Mouse (Mus musculus): ENCODE results near the gene Pnkd.
"Not testable (repeated sequence)": the region's sequence is repeated elsewhere in the genome, so short reads cannot be mapped to it uniquely, and the experiment has no call there.

The Pnkd gene

DNA sequence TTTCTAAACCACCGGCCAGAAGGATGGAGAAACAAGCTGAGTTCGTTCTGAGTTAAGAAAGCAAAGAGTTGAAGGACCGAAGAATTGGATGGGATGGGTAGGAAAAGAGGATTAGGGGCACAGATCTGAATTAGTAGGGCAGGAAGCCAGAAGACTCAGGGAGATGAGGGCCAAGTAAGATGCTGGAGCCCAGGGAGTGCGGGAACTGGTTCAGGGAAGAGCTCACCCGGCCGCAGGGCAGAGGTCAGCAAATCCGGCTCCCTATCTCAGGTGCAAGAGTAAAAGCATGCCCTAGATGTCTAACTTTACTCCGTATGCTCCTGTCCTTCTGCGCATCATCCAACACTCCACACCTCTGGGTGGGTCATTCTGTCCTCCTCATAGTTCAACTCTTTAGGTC, 48.2 kb downstream of the Pnkd start:
- DNase-seq: peak; percentile 92

- peak; percentile 91 for DNase-seq
Observed at GRCm38 (mm10) chr1:74334607-74335006, 49.9 kb downstream of the Pnkd start.

DNA sequence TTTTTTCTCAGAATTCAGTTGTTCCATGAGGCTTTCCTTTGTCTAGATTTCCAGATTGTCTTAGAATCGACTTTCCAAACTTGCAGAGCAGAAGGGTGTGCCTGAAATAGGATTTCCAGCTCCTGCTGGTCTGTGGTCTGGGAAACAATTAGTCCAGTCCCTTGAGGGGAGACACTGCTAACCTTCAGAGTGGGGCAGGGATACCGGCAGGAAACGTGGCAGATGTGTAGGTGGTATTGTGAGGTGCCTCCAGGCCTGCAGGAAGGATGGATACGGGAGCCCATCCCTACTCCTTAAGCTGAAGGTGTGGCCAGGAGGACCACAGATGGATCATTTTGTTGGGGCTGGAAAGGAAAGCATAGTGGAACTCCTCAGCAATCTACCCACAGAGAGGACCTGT, 50.3 kb downstream of the Pnkd start:
- DNase-seq: peak; percentile 98

GRCm38 (mm10) chr1:74335436-74336170, 50.9 kb downstream of the Pnkd start:
- DNase-seq: peak; percentile 95

- no peak for DNase-seq
Observed at GRCm38 (mm10) chr1:74337241-74337771, 52.6 kb downstream of the Pnkd start.

- DNase-seq: no peak
Observed at GRCm38 (mm10) chr1:74338013-74338412, 53.3 kb downstream of the Pnkd start.

DNA sequence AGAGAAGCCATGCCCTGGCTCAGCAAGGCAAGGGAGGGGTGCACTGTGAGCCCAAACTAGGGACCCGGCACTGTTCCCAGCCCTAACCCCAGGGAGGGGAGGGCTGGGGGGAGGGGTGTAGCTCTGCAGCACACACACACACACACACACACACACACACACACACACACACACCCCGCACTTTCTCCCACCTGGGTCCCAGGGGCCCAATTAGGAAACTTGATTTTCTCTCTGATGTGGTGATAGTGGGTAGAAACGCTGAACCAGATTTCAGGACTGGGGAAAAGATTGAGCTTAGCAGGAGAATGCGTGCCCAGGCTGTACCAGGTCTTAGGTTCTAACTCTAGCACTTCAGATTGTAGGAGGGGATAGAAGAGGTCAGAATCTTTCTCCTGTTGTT, 53.9 kb downstream of the Pnkd start:
- no peak for DNase-seq

DNA sequence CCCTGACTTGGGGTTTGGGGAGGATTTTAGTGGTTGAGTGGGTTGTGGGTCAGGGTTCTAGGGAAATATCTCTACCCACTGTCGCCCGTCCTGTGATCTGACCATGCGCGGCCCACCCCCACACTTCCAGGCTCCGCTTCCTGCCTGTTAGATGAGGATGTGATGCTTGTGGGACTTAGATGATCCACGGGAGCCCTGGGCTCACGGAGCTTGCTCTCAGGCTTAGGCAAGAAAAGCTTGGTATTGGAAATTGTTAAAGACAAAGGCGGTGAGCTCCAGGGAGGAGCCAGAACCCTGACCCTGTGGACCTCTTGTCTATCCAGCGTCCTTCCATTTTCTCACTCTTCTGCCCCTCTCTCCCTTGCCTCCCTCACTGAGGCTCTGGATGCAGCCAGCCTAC, 55.2 kb downstream of the Pnkd start:
- DNase-seq: peak; percentile 90

DNA sequence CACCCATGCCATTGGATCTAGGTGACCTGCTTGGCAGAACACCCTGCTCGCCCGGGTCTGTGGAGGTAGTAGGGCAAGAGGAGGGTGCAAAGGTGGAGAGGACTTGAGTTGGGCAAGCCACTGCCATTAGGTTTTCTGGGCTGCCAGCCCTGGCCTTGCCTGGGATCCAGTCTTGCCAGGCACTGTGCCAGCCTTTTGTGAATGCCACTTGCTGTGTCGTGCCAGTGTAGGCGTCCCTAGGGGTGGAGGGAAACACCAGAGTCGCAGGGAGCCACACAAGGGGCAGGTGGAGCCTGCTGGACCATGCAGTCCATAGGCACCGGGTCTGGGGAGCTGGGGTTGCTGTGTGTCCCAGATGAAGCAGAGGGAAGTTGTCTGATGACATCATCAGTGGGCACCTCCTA, 55.6 kb downstream of the Pnkd start:
- DNase-seq: peak; percentile 98

DNA sequence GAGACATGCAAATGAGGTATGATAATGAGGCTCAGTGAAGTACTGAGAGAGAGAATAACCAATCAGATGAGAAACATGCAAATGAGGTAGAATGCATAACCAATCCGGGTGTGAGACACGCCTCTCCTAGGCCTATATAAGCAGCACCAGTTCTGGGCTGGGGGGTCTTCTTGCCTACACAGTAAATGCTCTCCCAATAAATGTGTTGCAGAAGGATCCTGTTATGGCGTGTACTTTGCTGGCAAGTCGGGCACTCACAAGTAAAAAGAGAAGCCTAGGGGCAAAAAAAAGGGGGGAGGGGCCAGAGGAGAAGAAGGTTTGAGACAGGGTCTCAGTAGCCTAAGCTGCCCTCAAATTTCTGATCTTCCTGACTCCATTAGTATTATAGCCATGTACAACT, 56.3 kb downstream of the Pnkd start:
- DNase-seq: not testable (repeated sequence)

- DNase-seq: peak; percentile 89
Observed at GRCm38 (mm10) chr1:74341898-74342297, 57.2 kb downstream of the Pnkd start.

- no peak for DNase-seq
Observed at GRCm38 (mm10) chr1:74342308-74342707, 57.6 kb downstream of the Pnkd start.

DNA sequence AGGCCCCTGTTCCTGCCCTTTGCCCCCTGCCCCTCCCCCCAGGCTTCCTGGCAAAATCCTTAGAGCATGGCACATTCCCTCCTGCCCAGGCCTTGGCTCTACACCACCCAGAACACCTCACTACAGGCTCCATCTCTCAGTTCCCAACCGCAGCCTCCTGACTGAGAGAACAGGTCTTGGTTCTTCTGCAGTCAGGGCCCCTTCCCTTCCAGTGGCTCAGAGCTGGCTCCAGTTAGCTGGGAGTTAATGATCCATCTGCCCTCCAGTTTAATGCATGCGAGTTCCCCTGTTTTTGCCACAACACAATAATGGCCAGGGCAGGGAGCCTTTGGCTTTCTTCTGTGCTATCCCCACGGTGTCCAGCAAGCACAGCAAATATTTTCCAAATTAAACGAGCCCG, 58.4 kb downstream of the Pnkd start:
- no peak for DNase-seq

- DNase-seq: peak; percentile 88
Observed at GRCm38 (mm10) chr1:74344163-74344916, 59.6 kb downstream of the Pnkd start.

DNA sequence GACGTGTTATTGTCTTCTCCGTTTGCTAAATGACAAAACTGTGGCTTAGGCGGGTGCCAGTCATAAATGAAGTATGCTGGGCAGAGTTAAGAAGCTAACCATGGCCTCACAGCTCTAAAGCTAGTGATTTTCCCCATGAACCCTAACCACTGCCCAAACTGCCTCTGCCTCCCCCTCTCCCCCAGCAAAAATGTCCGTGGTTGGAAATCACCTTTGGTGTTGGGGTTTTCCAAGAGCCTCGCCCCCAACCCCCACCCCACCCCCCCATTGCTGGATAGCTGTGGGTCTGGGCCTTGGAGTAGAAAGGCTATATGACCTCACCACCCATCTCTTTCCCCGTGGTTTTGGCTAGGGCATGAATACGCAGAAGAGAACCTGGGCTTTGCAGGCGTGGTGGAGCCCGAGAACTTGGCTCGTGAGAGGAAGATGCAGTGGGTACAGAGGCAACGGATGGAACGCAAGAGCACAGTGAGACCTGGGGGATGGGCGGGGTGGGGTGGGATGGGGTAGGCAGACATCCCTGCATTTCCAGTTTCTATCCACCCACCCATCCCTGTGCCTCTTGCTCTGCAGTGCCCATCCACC, 66.5 kb downstream of the Pnkd start:
- DNase-seq: no peak

GRCm38 (mm10) chr1:74352532-74353096, 67.9 kb downstream of the Pnkd start:
- DNase-seq: peak; percentile 94

DNA sequence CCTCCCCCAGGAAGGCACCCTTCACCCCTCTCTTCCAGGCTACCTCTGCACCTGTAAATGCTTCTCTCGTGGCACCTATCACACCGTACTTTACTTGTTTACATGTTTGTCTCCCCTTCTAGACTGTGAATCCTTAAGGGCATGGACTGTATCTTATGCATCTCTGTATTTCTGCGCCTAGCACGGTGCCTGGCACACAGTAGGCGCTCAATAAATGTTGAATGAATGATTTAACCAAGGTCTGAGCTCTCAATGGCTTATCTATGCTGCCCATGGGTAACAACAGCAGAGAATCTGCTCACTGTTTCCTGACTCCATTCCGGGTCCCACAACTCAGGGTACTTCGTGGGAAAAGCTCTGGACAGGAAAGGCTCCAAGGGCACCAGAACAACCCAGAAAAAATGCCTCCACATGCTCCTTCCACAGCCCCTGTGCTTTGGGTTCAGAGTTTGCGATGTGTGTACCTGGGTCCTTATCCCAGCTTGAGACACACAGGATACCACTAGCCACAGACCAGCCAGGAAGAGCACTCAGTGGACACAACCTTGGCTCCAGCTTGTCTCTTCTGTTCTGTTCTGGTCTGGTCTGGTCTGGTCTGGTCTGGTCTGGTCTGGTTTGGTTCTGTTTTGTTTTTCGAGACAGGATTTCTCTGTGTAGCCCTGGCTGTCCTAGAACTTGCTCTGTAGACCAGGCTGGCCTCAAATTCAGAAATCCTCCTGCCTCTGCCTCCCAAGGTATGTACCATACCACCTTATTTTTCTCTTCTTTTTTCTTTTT, 68.9 kb downstream of the Pnkd start:
- DNase-seq: no peak

DNA sequence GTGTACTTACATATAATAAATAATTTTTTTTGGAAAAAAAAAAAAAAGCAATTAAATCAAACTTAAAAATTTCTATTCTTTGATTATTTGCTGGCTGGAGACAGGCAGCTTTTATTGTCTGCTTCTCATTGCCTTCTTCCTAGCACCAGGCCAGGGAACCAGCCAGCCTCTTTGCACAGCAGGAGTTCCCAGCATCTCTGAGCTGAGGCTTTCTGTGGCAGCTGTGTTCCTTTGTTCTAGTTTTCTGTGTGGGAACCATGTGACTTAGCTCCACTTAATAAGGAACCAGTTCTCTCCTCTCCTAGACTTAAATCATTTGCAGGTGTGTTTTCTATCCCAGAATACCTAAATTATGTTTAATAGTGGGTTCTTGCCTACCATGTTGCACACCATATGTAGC, 72.8 kb downstream of the Pnkd start:
- DNase-seq: no peak

DNA sequence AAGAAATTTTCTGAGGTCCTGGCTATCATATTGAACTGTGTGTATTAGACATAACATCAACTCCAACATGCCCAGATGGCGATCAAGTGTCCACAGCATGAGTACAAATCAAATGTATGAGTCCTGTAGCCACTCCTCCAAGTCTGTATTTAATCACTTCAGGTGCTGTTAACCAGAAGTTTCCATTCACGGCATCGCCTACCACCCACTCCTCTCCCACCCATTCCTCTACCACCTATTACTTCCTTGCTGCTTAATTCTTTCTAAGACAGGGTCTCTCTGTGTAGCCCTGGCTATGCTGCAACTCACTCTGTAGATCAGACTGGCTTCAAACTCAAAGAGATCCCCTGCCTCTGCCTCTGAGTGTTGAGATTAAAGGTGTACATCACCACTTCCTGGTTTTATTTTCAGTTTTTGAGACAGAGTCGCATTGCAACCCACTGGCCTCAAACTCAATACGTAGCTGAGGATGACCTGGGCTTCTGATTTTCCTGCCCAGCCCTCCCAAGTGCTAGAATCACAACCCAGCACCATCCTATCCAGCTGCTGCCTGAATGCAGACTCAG, 75.3 kb downstream of the Pnkd start:
- DNase-seq: no peak

DNA sequence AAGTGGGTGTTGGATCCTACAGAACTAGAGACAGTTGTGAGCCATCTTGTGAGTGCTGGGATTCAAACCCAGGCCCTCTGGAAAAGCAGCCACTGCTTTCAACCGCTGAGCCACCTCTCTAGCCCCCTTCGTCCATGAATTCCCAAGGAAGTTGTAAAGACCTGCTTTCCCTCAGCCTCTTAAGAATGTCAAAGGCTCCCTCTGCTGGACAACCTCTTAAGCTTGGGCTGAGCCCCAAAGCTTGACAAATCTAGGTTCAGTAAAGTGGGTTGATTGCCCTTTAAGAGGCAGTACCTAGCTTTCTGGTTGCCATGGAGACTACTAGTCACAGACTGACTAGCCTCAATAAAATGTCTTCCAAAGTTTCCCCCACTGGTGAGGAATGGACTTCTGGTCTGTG, 77.1 kb downstream of the Pnkd start, which contains the start of gene Catip:
Gene Catip (plus strand): TSS at position 297 of the 400 bp plus-strand sequence.
- DNase-seq: peak; percentile 97

- DNase-seq: peak; percentile 93
Observed at GRCm38 (mm10) chr1:74362325-74363229, 77.8 kb downstream of the Pnkd start.
